Mouse (Mus musculus): ENCODE measurements at regions not wholly inside any gene's neighbourhood (a gene's known extent, or its start where the extent isn't known, plus 50 kb on each side); places are given as distances from the start of the nearest gene placed in this dataset.

GRCm38 (mm10) chr7:73036801-73037555 lies 338.3 kb upstream of the Rgma start:
- TF ChIP-seq POLR2A (IDR thresholded peaks at IDR 0.05; ENCODE audit: extremely low read depth, insufficient read depth, low read length) (no peak), CTCF (IDR thresholded peaks at IDR 0.05; ENCODE audit: low read depth, low read length) (no peak)
